Mouse (Mus musculus): ENCODE measurements around the gene Gna13.

DNA sequence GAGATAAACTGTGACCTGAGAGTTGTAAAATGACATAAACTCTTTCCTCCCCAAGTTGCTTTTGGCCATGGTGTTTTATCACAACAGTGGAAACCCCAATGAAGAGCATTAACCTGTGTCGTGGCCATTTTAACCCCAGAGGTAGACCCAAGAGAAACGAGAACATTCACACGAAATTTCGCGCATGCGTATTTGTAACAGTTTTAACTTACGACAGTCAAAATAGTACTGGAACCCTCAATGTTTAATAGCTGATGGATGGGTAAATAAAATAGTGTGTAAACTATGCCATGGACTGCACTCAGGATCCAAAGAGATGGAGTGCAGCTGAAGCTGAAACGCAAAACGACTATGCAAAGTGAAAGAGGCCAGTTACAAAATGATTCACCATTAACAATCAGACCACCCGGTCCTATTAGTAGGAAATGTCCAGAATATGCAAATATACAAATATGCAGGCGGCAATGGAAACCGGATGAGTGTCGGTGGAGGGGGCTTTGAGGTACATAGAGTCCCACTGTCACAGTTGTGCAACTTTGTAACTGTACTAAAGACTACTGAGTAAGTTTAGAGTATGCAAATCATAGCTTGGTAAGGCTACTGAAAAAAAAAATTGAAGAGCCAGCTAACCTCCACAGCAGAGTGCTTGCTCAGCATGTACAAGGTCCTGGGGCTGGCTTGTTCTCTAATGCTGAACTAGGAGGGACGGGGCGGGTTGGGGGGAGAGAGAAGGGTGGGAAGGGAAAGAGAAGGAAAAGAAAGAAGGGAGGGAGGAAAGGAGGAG lies 47.8 kb downstream of the Gna13 start:
- TF ChIP-seq CTCF (IDR thresholded peaks at IDR 0.05; ENCODE audit: extremely low read depth, insufficient read length, insufficient replicate concordance, low read depth, low read length) (no peak), POLR2A (IDR thresholded peaks at IDR 0.05; ENCODE audit: low read depth, low read length) (no peak)
